Mouse (Mus musculus): ENCODE measurements around the gene Apobec2. TPM values are rescaled to one million over a fixed set of nuclear protein-coding genes. Genes with fewer than 3 reads are reported as not detected.
A peak's percentile ranks its signal among the peaks of the same experiment; 100 is the strongest.

Apobec2 gene
- polyA plus RNA-seq, 1 experiment from 2014 or later, result 1.3 TPM

DNA sequence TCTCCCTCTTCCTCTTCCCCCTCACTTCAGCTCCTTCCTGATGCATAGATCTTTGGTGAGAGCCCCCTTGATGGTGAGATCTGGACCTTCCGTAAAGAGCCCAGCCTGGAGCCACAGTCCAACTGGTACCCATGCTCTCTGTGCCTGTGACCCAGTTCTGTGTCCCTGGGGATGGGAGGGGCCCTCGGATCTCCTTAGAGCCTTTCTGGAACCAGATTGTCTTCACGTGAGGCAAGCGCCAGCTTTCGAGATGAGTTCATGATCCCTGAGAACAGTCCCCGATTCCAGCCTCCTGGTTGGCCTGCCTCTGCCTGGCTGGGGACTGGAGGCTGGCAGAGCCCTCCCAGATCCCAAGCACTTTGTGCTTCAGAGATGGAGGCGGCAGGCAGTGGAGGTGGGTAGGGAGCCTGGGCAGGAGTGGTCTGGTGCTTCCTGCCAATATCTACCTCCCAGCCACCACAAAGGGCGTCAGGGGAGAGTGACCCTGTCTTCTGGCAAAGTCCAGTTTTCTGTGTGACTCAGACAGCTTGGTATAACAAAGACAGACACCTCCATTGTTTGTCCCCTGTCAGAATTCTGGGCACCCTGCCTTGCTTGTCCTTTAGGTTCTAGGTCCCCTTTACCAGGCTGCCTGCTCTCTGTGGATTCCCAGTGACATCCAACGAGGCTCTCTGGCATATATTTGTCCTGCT lies 19.2 kb upstream of the Apobec2 start:
- Histone ChIP-seq H3K4me2 (no peak overlapping the region; the same call in 1 of the 2 replicates), H3K36me3 (ENCODE audit: insufficient read depth) (no peaks in the 10 kb centered on the region), H3K4me1 (ENCODE audit: insufficient read depth) (no peaks in the 10 kb centered on the region), H3K27ac (ENCODE audit: low read depth) (no peak overlapping the region; the same call in 1 of the 2 replicates), H3K9me3 (ENCODE audit: low read depth, low read length) (no peaks in the 10 kb centered on the region), H3K9ac (no peak overlapping the region), H3K4me3 (ENCODE audit: low read depth, low read length) (no peak overlapping the region), H3K27me3 (ENCODE audit: insufficient read depth, low read length) (no peaks in the 10 kb centered on the region)
- ATAC-seq (ENCODE audit: insufficient read depth), result no peak
- 60% methylated on average over 9 of the region's 9 CpGs for WGBS
- no peak for TF ChIP-seq CTCF (IDR thresholded peaks at IDR 0.05; ENCODE audit: low read depth)
- no peak for DNase-seq

- Histone ChIP-seq H3K4me1 (ENCODE audit: insufficient read depth) (no peaks in the 10 kb centered on the region), H3K27me3 (ENCODE audit: insufficient read depth, low read length) (no peaks in the 10 kb centered on the region), H3K4me3 (ENCODE audit: low read depth, low read length) (no peak within 1 kb of the TSS; the same call in 1 of the 2 replicates), H3K36me3 (ENCODE audit: insufficient read depth) (no peaks in the 10 kb centered on the region), H3K9me3 (ENCODE audit: low read depth, low read length) (no peaks in the 10 kb centered on the region), H3K4me2 (no peak within 1 kb of the TSS; the same call in 1 of the 2 replicates), H3K9ac (no peak within 1 kb of the TSS; the same call in 1 of the 2 replicates), H3K27ac (ENCODE audit: low read depth) (peak within 1 kb of the TSS; percentile 24; the same call in 1 of the 2 replicates)
- no peak for TF ChIP-seq CTCF (IDR thresholded peaks at IDR 0.05; ENCODE audit: low read depth)
- DNase-seq (no peak), ATAC-seq (ENCODE audit: insufficient read depth) (peak; percentile 51)
- WGBS, result 55% methylated on average over 7 of the region's 7 CpGs
Measured at GRCm38 (mm10) chr17:48451353-48451675, 18.6 kb upstream of the Apobec2 start, which contains the start of gene Tspo2. Gene Tspo2, minus strand, starts transcription at chr17:48451522.

DNA sequence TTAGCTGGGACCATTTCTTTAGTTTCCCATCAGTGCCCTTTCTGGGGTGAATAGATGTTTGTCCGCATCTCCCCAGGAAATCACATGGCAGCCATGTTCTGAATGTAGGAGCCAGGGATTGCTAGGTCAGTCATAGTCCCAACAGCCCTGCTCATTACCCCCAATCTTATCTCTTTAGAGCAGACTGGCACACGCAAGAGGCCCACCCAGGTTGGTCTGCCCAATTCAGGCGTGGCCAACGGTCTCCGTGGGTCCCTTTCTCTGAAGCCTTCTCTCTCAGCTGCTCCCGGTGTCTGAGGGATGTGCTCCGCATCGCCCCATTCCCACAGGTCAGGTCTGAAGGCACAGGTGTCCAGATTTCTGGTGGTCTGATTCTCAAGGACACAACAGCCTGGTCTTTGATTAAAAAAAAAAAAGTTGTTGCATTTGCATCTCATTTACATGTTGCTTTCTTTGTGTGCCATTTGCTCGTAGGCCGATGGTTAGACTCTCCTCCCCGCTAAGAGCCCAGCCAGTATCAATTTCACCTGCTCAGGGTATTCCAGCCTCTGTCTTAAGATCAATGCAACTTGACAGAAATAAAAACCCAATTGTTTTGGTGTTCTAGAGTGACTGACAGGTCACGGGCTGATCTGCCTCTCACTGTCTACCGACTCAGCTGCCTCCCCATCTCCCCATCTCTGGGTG lies 18.1 kb upstream of the Apobec2 start:
- H3K36me3 ChIP-seq (ENCODE audit: insufficient read depth), result no peaks in the 10 kb centered on the region
- ATAC-seq (ENCODE audit: insufficient read depth) (peak; percentile 47), DNase-seq (no peak)
- WGBS, result 81% methylated on average over 13 of the region's 13 CpGs
- TF ChIP-seq CTCF (IDR thresholded peaks at IDR 0.05; ENCODE audit: low read depth), result no peak
- H3K4me1 ChIP-seq (ENCODE audit: insufficient read depth), result no peaks in the 10 kb centered on the region
- no peaks in the 10 kb centered on the region for H3K9me3 ChIP-seq (ENCODE audit: low read depth, low read length)
- no peak overlapping the region; the same call in 1 of the 2 replicates for H3K4me3 ChIP-seq (ENCODE audit: low read depth, low read length)
- H3K27me3 ChIP-seq (ENCODE audit: insufficient read depth, low read length), result no peaks in the 10 kb centered on the region
- H3K27ac ChIP-seq (ENCODE audit: low read depth), result peak overlapping the region; percentile 24; the same call in 1 of the 2 replicates
- no peak overlapping the region for H3K4me2 ChIP-seq
- no peak overlapping the region; the same call in 1 of the 2 replicates for H3K9ac ChIP-seq

- 67% methylated on average over 8 of the region's 8 CpGs for WGBS
- no peak overlapping the region for H3K4me3 ChIP-seq (ENCODE audit: low read depth, low read length)
- H3K4me1 ChIP-seq (ENCODE audit: insufficient read depth), result no peaks in the 10 kb centered on the region
- no peaks in the 10 kb centered on the region for H3K9me3 ChIP-seq (ENCODE audit: low read depth, low read length)
- DNase-seq (no peak), ATAC-seq (ENCODE audit: insufficient read depth) (no peak)
- H3K27me3 ChIP-seq (ENCODE audit: insufficient read depth, low read length), result no peaks in the 10 kb centered on the region
- no peak overlapping the region for H3K27ac ChIP-seq (ENCODE audit: low read depth)
- TF ChIP-seq CTCF (IDR thresholded peaks at IDR 0.05; ENCODE audit: low read depth), result no peak
- no peak overlapping the region for H3K4me2 ChIP-seq
- no peaks in the 10 kb centered on the region for H3K36me3 ChIP-seq (ENCODE audit: insufficient read depth)
- no peak overlapping the region for H3K9ac ChIP-seq
Measured at GRCm38 (mm10) chr17:48447675-48448074, 14.9 kb upstream of the Apobec2 start.

DNA sequence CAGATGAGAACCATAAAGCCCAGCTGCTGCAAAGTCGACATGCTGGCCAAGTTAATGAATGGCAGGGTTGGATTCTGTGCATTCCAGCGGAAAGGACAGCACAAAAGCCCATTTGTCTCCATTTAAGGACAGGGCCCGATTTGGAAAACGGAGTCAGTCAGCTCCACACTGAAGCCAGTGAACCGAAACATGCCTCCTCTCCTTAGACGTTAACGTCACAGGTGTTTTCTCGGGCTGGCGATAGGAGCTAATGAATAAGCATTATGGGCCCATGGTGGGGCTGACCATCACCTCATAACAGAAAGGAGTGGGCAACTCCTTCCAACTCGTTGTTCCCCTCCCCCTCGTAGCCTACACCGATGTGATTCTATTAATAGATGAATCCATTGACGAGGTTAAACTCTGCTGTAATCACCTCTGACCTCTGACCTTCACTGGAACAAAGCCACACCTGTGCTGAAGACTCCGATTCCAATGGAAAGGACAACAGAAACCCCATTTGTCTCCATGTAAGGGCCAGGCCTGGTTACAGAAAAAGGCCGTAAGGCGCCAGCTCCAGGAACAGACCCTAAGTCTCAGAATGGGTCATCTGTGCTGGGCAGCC lies 10.9 kb upstream of the Apobec2 start:
- ATAC-seq (ENCODE audit: insufficient read depth) (no peak), DNase-seq (no peak)
- WGBS, result 79% methylated on average over 16 of the region's 16 CpGs
- H3K27ac ChIP-seq (ENCODE audit: low read depth), result no peak overlapping the region
- no peaks in the 10 kb centered on the region for H3K27me3 ChIP-seq (ENCODE audit: insufficient read depth, low read length)
- H3K4me3 ChIP-seq (ENCODE audit: low read depth, low read length), result no peak overlapping the region
- H3K9me3 ChIP-seq (ENCODE audit: low read depth, low read length), result no peaks in the 10 kb centered on the region
- no peak overlapping the region for H3K4me2 ChIP-seq
- H3K4me1 ChIP-seq (ENCODE audit: insufficient read depth), result no peaks in the 10 kb centered on the region
- no peak for TF ChIP-seq CTCF (IDR thresholded peaks at IDR 0.05; ENCODE audit: low read depth)
- H3K36me3 ChIP-seq (ENCODE audit: insufficient read depth), result no peaks in the 10 kb centered on the region
- no peak overlapping the region for H3K9ac ChIP-seq

- Histone ChIP-seq H3K9me3 (ENCODE audit: low read depth, low read length) (no peaks in the 10 kb centered on the region), H3K4me2 (no peak overlapping the region), H3K4me3 (ENCODE audit: low read depth, low read length) (no peak overlapping the region), H3K9ac (no peak overlapping the region), H3K4me1 (ENCODE audit: insufficient read depth) (0 out of 2 replicates have a peak, but pooled peaks cover 1% of the 10 kb centered on the region), H3K27ac (ENCODE audit: low read depth) (no peak overlapping the region), H3K27me3 (ENCODE audit: insufficient read depth, low read length) (no peaks in the 10 kb centered on the region), H3K36me3 (ENCODE audit: insufficient read depth) (no peaks in the 10 kb centered on the region)
- ATAC-seq (ENCODE audit: insufficient read depth) (no peak), DNase-seq (no peak)
- WGBS, result 57% methylated on average over 7 of the region's 7 CpGs
- TF ChIP-seq CTCF (IDR thresholded peaks at IDR 0.05; ENCODE audit: low read depth), result no peak
Measured at GRCm38 (mm10) chr17:48442745-48443457, 10.2 kb upstream of the Apobec2 start.
